7 mouse cellular contexts compared by ENCODE assay signal in the genomic region with DNA sequence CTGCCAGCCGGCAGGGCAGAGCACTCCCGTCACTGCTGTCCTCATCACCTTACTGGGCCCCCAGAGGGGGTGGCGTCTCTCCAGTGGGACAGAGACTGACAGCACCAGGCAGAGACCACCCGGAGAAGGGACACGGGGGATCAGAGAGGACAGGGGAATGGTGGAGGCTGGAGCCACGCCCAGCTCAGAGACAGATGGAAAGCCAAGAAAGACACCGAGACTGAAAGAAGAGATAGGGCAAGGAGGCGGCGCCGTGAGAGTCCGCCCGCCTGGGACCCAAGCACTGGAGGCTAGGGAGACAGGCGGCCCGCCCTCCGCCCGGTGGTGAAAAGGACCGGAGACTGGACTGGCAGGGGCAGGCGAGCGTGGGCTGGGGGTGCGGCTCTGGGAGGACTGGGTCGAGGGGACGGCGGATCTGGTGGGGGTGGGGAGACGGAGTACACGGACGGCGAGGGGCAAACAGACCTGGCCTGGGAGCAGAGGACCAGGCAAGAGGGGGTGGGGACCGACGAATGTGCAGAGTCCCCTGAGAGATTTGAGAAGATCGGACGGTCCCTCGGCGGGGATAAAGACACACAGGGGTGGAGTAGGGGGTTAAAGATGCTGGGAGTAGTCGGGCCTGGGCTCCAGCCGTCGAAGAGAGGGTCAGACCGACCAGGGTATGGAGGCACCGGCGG. TPM values are rescaled to one million over a fixed set of nuclear protein-coding genes. Genes with fewer than 3 reads are reported as not detected.
DNase-seq lines count a peak whose midpoint lies in the region; ATAC-seq and TF ChIP-seq lines count a peak whose summit lies in the region.

No protein-coding gene starts in this region.

- peak overlapping the region; percentile 71 for H3K4me2 ChIP-seq in forebrain, embryonic 15.5 days (replicated peaks)
- peak overlapping the region; percentile 65 for H3K4me2 ChIP-seq in myocyte (ENCODE audit: low read depth)

- peak; percentile 47 for ATAC-seq in G1E (ENCODE audit: extremely low read depth, insufficient number of reproducible peaks, low FRiP score, poor library complexity, severe bottlenecking)
- ATAC-seq in forebrain, embryonic 15.5 days (replicated peaks), result peak; percentile 57; the same call in 1 of the 2 replicates

- H3K4me1 ChIP-seq in G1E (ENCODE audit: insufficient read depth, low read depth, low read length), result peaks cover 85% of the 10 kb centered on the region
- peaks cover 21% of the 10 kb centered on the region; the same call in 1 of the 2 replicates for H3K4me1 ChIP-seq in forebrain, embryonic 15.5 days
- peaks cover 45% of the 10 kb centered on the region for H3K4me1 ChIP-seq in hindbrain, embryonic 10.5 days (replicated peaks)

- H3K9ac ChIP-seq in forebrain, embryonic 15.5 days (replicated peaks), result peak overlapping the region; percentile 59

- no peak overlapping the region for H3K27ac ChIP-seq in forebrain, embryonic 15.5 days (replicated peaks)
- H3K27ac ChIP-seq in hindbrain, embryonic 10.5 days, result peak overlapping the region; percentile 86

- under 1% methylated on average over 39 of the region's 39 CpGs for WGBS in forebrain, embryonic 15.5 days
- under 1% methylated on average over 39 of the region's 39 CpGs for WGBS in hindbrain, embryonic 10.5 days

- H3K4me3 ChIP-seq in G1E (ENCODE audit: low read depth, low read length) (peak overlapping the region; percentile 82), myocyte (peak overlapping the region; percentile 85)
- H3K4me3 ChIP-seq in forebrain, embryonic 15.5 days, result peak overlapping the region; percentile 69
- H3K4me3 ChIP-seq in hindbrain, embryonic 10.5 days, result peak overlapping the region; percentile 75

- H3K36me3 ChIP-seq in G1E (replicated peaks), result peaks cover 37% of the 10 kb centered on the region
- no peaks in the 10 kb centered on the region for H3K36me3 ChIP-seq in forebrain, embryonic 15.5 days
- no peaks in the 10 kb centered on the region for H3K36me3 ChIP-seq in hindbrain, embryonic 10.5 days
- no peaks in the 10 kb centered on the region for H3K36me3 ChIP-seq in myocyte (ENCODE audit: control insufficient read depth, insufficient read depth)

- H3K27me3 ChIP-seq in G1E (ENCODE audit: insufficient read depth, low read length), result peaks cover 25% of the 10 kb centered on the region
- no peaks in the 10 kb centered on the region for H3K27me3 ChIP-seq in forebrain, embryonic 15.5 days
- H3K27me3 ChIP-seq in hindbrain, embryonic 10.5 days (ENCODE audit: insufficient read depth, poor library complexity, severe bottlenecking), result peaks cover 15% of the 10 kb centered on the region
- no peaks in the 10 kb centered on the region for H3K27me3 ChIP-seq in myocyte (ENCODE audit: control insufficient read depth, insufficient read depth, insufficient read length)

- H3K9me3 ChIP-seq in G1E (replicated peaks), result no peaks in the 10 kb centered on the region
- H3K9me3 ChIP-seq in forebrain, embryonic 15.5 days, result no peaks in the 10 kb centered on the region
- H3K9me3 ChIP-seq in hindbrain, embryonic 10.5 days, result no peaks in the 10 kb centered on the region

- DNase-seq in G1E (ENCODE audit: low spot score) (peak; percentile 57), liver (peak; percentile 85)
- DNase-seq in adrenal gland, postnatal 25 days, result peak; percentile 71
- peak; percentile 59 for DNase-seq in hindbrain, embryonic 10.5 days (ENCODE audit: low spot score)
- peak; percentile 32 for DNase-seq in thymus, postnatal 0 days (ENCODE audit: low spot score)

- TF ChIP-seq POLR2A in myocyte (IDR thresholded peaks at IDR 0.05; ENCODE audit: insufficient read length, low read depth), result peak; percentile 50

- peaks cover 23% of the 10 kb centered on the region for H3K79me2 ChIP-seq in myocyte (ENCODE audit: control insufficient read depth, insufficient read depth)

- H3ac ChIP-seq in myocyte (ENCODE audit: control insufficient read depth, insufficient read length), result peak overlapping the region; percentile 45

- no peak for TF ChIP-seq CTCF in G1E (IDR thresholded peaks at IDR 0.05; ENCODE audit: low read depth, low read length)

TF ChIP-seq in myocyte, 11 proteins besides CTCF, POLR2A, EP300 and RAD21:
- TF ChIP-seq CEBPB (IDR thresholded peaks at IDR 0.05; ENCODE audit: insufficient read depth, poor library complexity, severe bottlenecking) (no peak), MYOG (IDR thresholded peaks at IDR 0.05; ENCODE audit: control insufficient read depth in 1 of 3, insufficient read depth in 1 of 3, insufficient read length in 2 of 3, low read depth in 2 of 3) (peak in 1 of 3 experiments; percentile 16)
TF ChIP-seq in myocyte: peak in this region for 1.

RNA-seq across cellular contexts. Expression of a gene that starts 0.7 kb away (rescaled TPM):
- 31.3 and 43.9 TPM in 2 replicates for total RNA-seq in G1E (2014; fragmentation: Nextera tagmentation)
- total RNA-seq in G1E (2017), result 130 and 138 TPM in 2 replicates
- polyA plus RNA-seq in G1E (2012), result 37.0 and 43.6 TPM in 2 replicates
- 210 and 237 TPM in 2 replicates for total RNA-seq in adrenal gland, postnatal 25 days (2021)
- 32.1 and 32.3 TPM in 2 replicates for polyA plus RNA-seq in forebrain, embryonic 15.5 days (2015; fragmentation: Nextera tagmentation; extraction: Ambion mirVana)
- 28.7 and 35.4 TPM in 2 replicates for polyA plus RNA-seq in hindbrain, embryonic 10.5 days (2016; fragmentation: Nextera tagmentation; extraction: Ambion mirVana)
- 23.6 TPM for polyA plus RNA-seq in myocyte (2012; fragmentation: generic; extraction: Trizol)
- 57.4 and 63.7 TPM in 2 replicates for polyA plus RNA-seq in thymus, postnatal 0 days (2015; fragmentation: Nextera tagmentation; extraction: Ambion mirVana)

RNA-seq across cellular contexts. Expression of a gene that starts 28.9 kb away (rescaled TPM):
- 20.8 and 26.9 TPM in 2 replicates for total RNA-seq in G1E (2014; fragmentation: Nextera tagmentation)
- total RNA-seq in G1E (2017), result 14.9 and 15.0 TPM in 2 replicates
- 2.7 and 4.4 TPM in 2 replicates for polyA plus RNA-seq in G1E (2012)
- total RNA-seq in adrenal gland, postnatal 25 days (2021), result 23.7 and 32.8 TPM in 2 replicates
- 8.0 and 9.9 TPM in 2 replicates for polyA plus RNA-seq in forebrain, embryonic 15.5 days (2015; fragmentation: Nextera tagmentation; extraction: Ambion mirVana)
- polyA plus RNA-seq in hindbrain, embryonic 10.5 days (2016; fragmentation: Nextera tagmentation; extraction: Ambion mirVana), result 13.0 and 13.6 TPM in 2 replicates
- polyA plus RNA-seq in myocyte (2012; fragmentation: generic; extraction: Trizol), result 12.3 TPM
- polyA plus RNA-seq in thymus, postnatal 0 days (2015; fragmentation: Nextera tagmentation; extraction: Ambion mirVana), result 10.5 and 12.0 TPM in 2 replicates

Comparison
In these comparisons a context has a peak if more than half of its experiments do, and no peak if none do; other contexts are left out.
1. DNase-seq: peak in every context shown above with its lines; median percentile 85 in liver; 71 in adrenal gland, postnatal 25 days; 59 in hindbrain, embryonic 10.5 days; 57 in G1E; 32 in thymus, postnatal 0 days.